8 mouse cellular contexts compared by ENCODE assay signal in the genomic region with DNA sequence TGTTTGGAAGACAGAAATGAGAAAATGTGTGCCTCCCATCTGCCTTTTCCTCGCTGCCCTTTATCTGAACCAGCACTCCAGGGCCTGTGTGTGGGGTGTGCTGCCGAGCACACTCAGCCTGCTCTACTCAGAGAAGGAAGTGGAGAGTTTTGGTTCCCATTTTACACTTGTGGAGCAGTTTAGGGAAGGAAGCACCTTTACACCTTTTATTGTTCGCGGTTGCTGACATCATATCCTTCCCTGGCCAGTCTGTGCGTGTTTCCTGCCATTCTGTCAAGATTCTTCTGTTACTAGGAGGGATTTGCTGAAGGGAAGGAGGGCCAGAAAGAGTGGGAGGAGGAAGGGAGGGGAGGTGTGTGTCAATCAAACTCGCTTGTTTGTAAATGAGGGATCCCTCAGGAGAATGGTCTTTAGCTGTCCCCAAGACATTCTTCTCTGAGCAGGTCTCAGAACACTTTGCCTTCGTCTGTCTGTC.
A peak's percentile ranks its signal among the peaks of the same experiment; 100 is the strongest.
DNase-seq lines count a peak whose midpoint lies in the region; ATAC-seq and TF ChIP-seq lines count a peak whose summit lies in the region.

No protein-coding gene starts in this region.

- H3K9me3 ChIP-seq in embryonic facial prominence, embryonic 12.5 days: no peaks in the 10 kb centered on the region
- no peaks in the 10 kb centered on the region for H3K9me3 ChIP-seq in hindbrain, postnatal 0 days (ENCODE audit: low read length)
- no peaks in the 10 kb centered on the region for H3K9me3 ChIP-seq in liver, embryonic 16.5 days (replicated peaks; ENCODE audit: control insufficient read depth, low read length)

- peak overlapping the region; percentile 3; the same call in 1 of the 2 replicates for H3K4me2 ChIP-seq in embryonic facial prominence, embryonic 12.5 days (replicated peaks)
- H3K4me2 ChIP-seq in hindbrain, postnatal 0 days (ENCODE audit: low read depth, low read length): 0 out of 2 replicates have a peak overlapping the region, but pooled peaks have one; percentile 20
- peak overlapping the region; percentile 46 for H3K4me2 ChIP-seq in liver, embryonic 16.5 days (ENCODE audit: low read depth, low read length)

- no peaks in the 10 kb centered on the region for H3K36me3 ChIP-seq in embryonic facial prominence, embryonic 12.5 days
- no peaks in the 10 kb centered on the region for H3K36me3 ChIP-seq in hindbrain, postnatal 0 days (ENCODE audit: insufficient read depth, low read length)
- H3K36me3 ChIP-seq in liver, embryonic 16.5 days (ENCODE audit: control insufficient read depth, insufficient read depth): no peaks in the 10 kb centered on the region

- no peak overlapping the region for H3K9ac ChIP-seq in embryonic facial prominence, embryonic 12.5 days
- H3K9ac ChIP-seq in hindbrain, postnatal 0 days (replicated peaks; ENCODE audit: low read length): no peak overlapping the region
- H3K9ac ChIP-seq in liver, embryonic 16.5 days (ENCODE audit: low read depth, low read length): no peak overlapping the region

- TF ChIP-seq CTCF in hindbrain, postnatal 0 days (IDR thresholded peaks at IDR 0.05; ENCODE audit: low read depth): no peak

- no peak; the same call in 1 of the 2 replicates for ATAC-seq in embryonic facial prominence, embryonic 12.5 days (ENCODE audit: insufficient number of reproducible peaks, insufficient read depth, low FRiP score, low TSS enrichment)
- no peak for ATAC-seq in hindbrain, postnatal 0 days
- peak; percentile 83 for ATAC-seq in liver, embryonic 16.5 days (ENCODE audit: low read depth)

- peaks cover 23% of the 10 kb centered on the region for H3K4me1 ChIP-seq in embryonic facial prominence, embryonic 12.5 days
- no peaks in the 10 kb centered on the region for H3K4me1 ChIP-seq in hindbrain, postnatal 0 days (ENCODE audit: insufficient read depth, low read length)
- H3K4me1 ChIP-seq in liver, embryonic 16.5 days (ENCODE audit: control insufficient read depth, low read depth, low read length): peaks cover 8% of the 10 kb centered on the region

- 28% methylated on average over 7 of the region's 7 CpGs for WGBS in embryonic facial prominence, embryonic 12.5 days
- WGBS in hindbrain, postnatal 0 days: 58% methylated on average over 7 of the region's 7 CpGs
- WGBS in liver, embryonic 16.5 days (ENCODE audit: insufficient replicate concordance): 3% methylated on average over 7 of the region's 7 CpGs

- peak overlapping the region; percentile 31; the same call in 1 of the 2 replicates for H3K27ac ChIP-seq in embryonic facial prominence, embryonic 12.5 days
- no peak overlapping the region for H3K27ac ChIP-seq in hindbrain, postnatal 0 days
- H3K27ac ChIP-seq in liver, embryonic 16.5 days (ENCODE audit: low read length): peak overlapping the region; percentile 48; the same call in 1 of the 2 replicates

- peak; percentile 63 for DNase-seq in layer of hippocampus, adult 11-12 months (ENCODE audit: low spot score)
- DNase-seq in layer of hippocampus, postnatal 36 days: no peak
- DNase-seq in MEL-GATA-1-ER (ENCODE audit: extremely low read depth, low read depth): peak; percentile 71
- DNase-seq in hindbrain, postnatal 0 days (ENCODE audit: low spot score): no peak
- peak; percentile 17 to 41 for DNase-seq in spleen, postnatal 14 days (ENCODE audit: low spot score in 2 of 2)
- no peak for DNase-seq in cerebellum, postnatal 4 days (ENCODE audit: low spot score in 2 of 2)

- H3K4me3 ChIP-seq in embryonic facial prominence, embryonic 12.5 days: no peak overlapping the region
- no peak overlapping the region for H3K4me3 ChIP-seq in hindbrain, postnatal 0 days (ENCODE audit: low read length)
- peak overlapping the region; percentile 13 for H3K4me3 ChIP-seq in liver, embryonic 16.5 days (ENCODE audit: low read depth, low read length)

- no peaks in the 10 kb centered on the region for H3K27me3 ChIP-seq in embryonic facial prominence, embryonic 12.5 days
- no peaks in the 10 kb centered on the region for H3K27me3 ChIP-seq in hindbrain, postnatal 0 days (ENCODE audit: insufficient read depth, low read length)
- no peaks in the 10 kb centered on the region for H3K27me3 ChIP-seq in liver, embryonic 16.5 days (ENCODE audit: control insufficient read depth, insufficient read depth, low read depth, low read length)

Comparison
In these comparisons a context has a peak if more than half of its experiments do, and no peak if none do; other contexts are left out.
1. DNase-seq: peak in layer of hippocampus, adult 11-12 months (single experiment), MEL-GATA-1-ER (single experiment) and spleen, postnatal 14 days (2 of 2); none in layer of hippocampus, postnatal 36 days (0 of 2), hindbrain, postnatal 0 days (single experiment) and cerebellum, postnatal 4 days (0 of 2).
2. Peak in every context shown above with its lines, with median percentiles within 50 percentile points of each other: H3K4me2 ChIP-seq.